Mouse (Mus musculus): ENCODE data around the gene Scnn1a. TPM values are rescaled to one million over a fixed set of nuclear protein-coding genes. Genes with fewer than 3 reads are reported as not detected.
A peak's percentile ranks its signal among the peaks of the same experiment; 100 is the strongest.

The Scnn1a gene
- total RNA-seq, 2 experiments from 2014 or later = 1.1 to 1.5 TPM

DNA sequence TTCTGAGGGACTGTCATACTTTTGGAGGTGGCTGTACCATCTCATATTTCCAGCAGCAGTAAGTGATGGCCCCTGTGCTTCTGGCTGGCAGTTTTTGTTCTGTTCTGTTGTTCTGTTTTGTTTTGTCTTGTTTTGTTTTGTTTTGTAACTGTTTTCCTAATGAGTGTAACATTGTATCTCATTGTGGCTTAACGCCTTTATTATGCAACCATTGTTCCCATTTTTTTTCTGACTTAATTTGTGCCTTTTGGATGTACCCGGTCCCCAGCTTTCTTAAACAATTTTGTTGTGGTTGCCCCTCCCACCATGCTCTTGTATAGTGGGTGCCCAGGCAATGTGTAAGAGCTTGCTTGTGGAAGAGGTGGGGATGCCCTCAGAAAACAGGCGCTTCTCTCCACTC, 21.7 kb downstream of the Scnn1a start:
- no peak for DNase-seq

- no peak for DNase-seq
Measured at GRCm38 (mm10) chr6:125344084-125344483, 23.6 kb downstream of the Scnn1a start.

GRCm38 (mm10) chr6:125344866-125345265, 24.4 kb downstream of the Scnn1a start:
- no peak for DNase-seq

- no peak for DNase-seq
Measured at GRCm38 (mm10) chr6:125345625-125346024, 25.2 kb downstream of the Scnn1a start.

DNA sequence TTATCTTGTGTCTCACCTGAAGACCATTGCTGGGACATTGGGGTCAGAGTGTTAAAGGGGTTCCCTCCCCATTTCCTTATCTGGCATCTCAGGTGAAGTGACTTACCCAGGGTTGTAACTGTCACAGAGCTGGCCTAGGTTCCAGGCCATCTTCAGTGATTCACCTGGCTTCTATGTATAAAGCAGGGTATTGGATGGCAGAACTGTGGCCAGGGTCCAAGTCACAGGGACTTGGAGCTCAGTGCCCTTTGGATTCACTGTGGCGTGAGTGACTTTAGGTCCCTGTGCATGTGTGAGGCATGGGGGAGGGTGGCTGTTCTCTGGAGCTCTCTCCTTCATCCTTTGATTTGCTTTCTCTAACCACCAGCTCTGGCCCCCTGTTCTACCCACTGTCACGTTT, 25.6 kb downstream of the Scnn1a start:
- DNase-seq = no peak

DNA sequence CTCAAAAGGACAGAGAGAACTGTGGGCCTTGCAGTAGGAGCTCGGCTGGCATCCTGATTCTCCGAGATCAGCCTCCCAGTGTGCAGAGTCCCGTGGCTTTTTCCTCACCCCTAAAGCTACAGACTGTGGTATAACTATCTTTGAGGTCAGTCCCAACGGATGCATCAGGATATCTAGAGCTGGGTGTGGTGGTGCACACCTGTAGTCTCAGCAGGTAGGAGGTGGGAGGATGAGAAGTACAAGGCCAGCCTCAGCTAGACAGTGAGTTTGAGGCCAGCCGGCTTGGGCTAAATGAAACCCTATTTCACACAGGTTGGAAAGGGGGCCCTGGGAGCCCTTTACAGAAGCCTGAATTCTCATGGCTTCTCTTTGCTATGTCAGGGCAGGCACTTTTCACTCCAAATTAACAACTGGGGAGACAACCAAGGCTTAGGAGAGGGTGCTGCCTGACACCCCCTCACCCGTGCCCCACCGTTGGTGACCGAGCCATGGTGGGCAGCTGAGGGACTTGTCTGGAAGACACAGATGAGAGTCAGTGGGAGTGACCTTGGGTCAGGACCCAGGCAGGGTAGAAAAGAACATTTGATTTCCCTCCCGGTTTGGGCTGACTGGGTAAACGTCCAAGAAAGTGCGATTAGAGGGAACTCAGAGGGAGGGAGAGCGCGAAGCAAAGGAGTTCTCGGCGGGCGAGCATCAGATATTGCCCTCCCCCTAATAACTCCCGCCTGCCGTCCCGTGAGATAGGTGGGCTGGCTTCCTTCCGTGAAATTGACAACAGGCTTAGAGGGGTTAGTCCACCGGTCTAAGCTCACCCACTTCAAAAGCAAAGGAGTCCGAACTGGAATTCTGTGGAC, 28.5 kb downstream of the Scnn1a start, which contains the start of gene Tnfrsf1a:
Tnfrsf1a (plus strand) TSS at position 642 of the 854 bp plus-strand sequence.
- DNase-seq = peak in 1 of 2 experiments; percentile 24

- peak; percentile 83 to 88 for DNase-seq
Measured at GRCm38 (mm10) chr6:125349575-125350230, 29.2 kb downstream of the Scnn1a start.

- peak; percentile 62 to 63 for DNase-seq
Measured at GRCm38 (mm10) chr6:125350231-125350994, 30.0 kb downstream of the Scnn1a start.

DNA sequence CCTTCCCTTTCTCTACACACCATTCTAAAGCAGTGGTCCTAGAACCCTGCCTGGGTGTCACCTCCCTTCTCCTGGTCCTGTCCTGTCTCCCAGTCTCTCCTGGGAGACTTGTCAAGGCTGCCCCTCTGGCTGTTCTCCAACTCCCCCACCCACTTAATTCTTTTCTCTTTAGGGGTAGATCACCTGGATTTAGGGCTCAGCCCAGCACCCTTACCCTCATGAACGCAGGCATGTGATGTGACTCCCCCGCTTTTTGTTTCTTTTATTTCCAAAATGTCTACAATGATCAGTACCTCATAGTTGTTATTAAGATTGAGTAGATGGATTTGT, 30.5 kb downstream of the Scnn1a start:
- DNase-seq = peak in 1 of 2 experiments; percentile 49

- peak; percentile 87 to 89 for DNase-seq
Measured at GRCm38 (mm10) chr6:125351368-125352045, 31.0 kb downstream of the Scnn1a start.

GRCm38 (mm10) chr6:125352046-125352384, 31.6 kb downstream of the Scnn1a start:
- peak in 1 of 2 experiments; percentile 57 for DNase-seq

DNA sequence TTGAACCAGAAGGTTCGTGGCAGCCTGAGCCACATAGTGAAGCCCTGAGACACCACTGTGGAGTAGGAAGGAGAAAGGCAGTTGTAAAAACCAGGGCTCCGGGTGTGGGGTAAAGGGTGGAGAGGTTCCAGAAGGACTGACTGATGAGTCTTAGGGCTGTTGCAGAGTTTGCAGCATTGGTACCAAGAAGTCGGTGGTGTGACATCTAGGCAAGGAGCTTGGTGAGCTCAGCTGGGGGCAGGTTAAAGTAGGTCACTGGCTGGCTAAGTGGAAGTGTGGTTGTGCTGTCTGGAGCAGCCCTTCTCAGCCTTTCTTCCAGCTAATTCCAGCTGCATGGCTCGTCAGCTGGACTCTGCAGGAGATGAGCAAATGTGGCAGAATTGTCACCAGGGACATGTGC, 32.4 kb downstream of the Scnn1a start:
- DNase-seq = no peak

- no peak for DNase-seq
Measured at GRCm38 (mm10) chr6:125353221-125353620, 32.8 kb downstream of the Scnn1a start.

DNA sequence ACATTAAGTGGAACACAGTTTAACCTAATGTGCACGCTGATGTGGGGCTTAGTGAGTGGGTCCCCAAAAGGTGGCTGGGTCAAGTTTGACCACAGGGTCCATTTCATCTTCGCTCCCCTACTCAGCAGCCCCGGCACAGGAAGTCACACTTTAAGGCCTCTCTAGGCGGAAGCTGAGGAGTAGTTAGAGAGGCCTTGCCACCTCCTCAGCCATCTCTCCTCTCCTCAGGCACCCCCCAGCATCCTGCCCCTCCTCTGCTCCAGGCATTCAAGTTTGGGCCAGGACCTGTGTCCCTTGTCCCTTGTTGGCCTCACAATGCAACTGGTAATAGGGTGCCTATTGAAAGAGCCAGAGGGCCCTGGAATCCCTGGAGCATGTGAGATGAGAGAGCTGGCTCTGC, 33.2 kb downstream of the Scnn1a start:
- DNase-seq = no peak

- DNase-seq = peak; percentile 88 to 89
Measured at GRCm38 (mm10) chr6:125354352-125355151, 34.1 kb downstream of the Scnn1a start.

DNA sequence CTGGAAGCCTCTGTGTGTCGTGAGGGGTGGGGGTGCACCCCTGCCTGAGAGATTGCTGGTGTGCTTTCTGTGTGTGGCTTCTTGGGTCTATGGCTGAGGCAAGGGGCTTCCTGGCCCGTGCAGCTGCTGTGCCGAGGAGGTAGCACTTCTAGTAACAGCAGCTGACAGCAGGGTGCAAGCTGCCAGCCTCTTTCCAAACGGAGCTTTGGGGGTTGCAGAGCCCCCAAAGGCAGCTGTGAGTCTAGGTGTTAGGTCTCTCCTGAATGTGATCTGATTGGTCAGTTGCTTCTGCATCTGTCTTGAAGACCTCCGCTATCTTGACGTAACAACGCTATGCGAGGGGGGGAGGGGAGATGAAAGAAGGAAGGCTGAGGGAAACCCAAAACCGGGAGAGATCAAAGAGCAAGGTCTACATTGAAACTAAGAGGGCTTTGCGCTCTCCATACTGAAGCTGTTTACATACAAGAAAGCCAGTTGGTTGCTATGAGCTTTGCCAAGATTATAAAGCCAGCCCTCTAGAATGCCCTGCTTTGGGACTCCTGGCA, 34.8 kb downstream of the Scnn1a start:
- DNase-seq = no peak

DNA sequence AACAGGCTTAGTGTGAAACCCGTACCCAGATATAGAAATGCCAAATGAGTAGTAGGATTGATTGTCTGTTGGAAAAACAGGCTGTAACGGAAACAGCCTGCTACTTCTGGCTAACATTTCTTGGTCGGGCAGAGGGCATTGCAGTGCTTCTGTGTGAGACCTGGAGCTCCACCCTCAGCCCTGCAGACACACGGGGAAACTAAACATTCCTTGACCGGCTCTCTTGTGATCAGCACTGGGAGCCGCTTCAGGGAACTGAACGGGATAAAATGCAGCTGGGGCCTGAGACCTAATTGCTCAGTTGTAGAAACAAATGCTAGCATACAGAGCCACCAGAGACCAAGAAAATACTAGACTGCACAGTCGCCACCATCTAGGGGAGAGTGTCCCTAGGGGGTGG, 35.8 kb downstream of the Scnn1a start:
- DNase-seq = no peak

GRCm38 (mm10) chr6:125357334-125357733, 36.9 kb downstream of the Scnn1a start:
- no peak for DNase-seq

- DNase-seq = peak; percentile 72 to 79
Measured at GRCm38 (mm10) chr6:125359999-125360398, 39.5 kb downstream of the Scnn1a start.

DNA sequence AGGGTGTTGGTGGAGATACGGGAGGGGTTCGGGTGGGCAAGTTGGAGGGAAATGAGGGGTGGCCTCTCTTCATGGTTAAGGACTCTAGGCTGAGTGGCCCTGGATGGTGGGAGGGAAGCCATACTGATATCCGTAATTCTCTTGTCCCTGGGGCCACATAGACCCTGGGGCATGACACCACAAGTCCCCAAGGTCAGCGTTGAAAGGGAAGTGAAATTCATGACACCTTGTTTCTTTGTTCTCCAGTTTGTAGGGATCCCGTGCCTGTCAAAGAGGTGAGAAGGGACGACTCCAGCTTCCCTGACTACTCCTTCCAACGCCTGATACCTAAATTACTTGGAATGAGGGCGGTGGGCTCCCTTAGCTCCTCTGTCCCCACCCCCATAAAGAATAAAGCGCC, 40.4 kb downstream of the Scnn1a start:
- DNase-seq = no peak

Measured in adrenal gland, postnatal 36 days (tissue).